Mouse (Mus musculus) liver, embryonic 16.5 days (tissue): Measurements from ENCODE around the gene Esrrg. TPM values are rescaled to one million over a fixed set of nuclear protein-coding genes. Genes with fewer than 3 reads are reported as not detected.

Experiments
- ATAC-seq: fragments of 200-750 bp; cut with Nextera tagmentation; 2 replicates; pipeline ENCODE4 v1.8.0; 2017; ENCODE audit warnings: low read depth, mild to moderate bottlenecking, moderate number of reproducible peaks, moderate library complexity
- H3K27ac ChIP-seq: fragments of 300-500 bp; sonication (generic); 2 replicates; pipeline ENCODE4 v1.5.1; 2014; ENCODE audit warnings: mild to moderate bottlenecking, low read length
- H3K27me3 ChIP-seq: fragments of 300-500 bp; sonication (generic); 2 replicates; pipeline ENCODE4 v1.6.1; 2014; ENCODE audit warnings: low read depth, low read length, mixed read lengths; ENCODE audit not compliant: control insufficient read depth, insufficient read depth
- H3K36me3 ChIP-seq: fragments of 300-500 bp; sonication (generic); 2 replicates; pipeline ENCODE4 v1.6.1; 2014; ENCODE audit warnings: mild to moderate bottlenecking; ENCODE audit not compliant: control insufficient read depth, insufficient read depth
- H3K4me1 ChIP-seq: fragments of 300-500 bp; sonication (generic); 2 replicates; pipeline ENCODE4 v1.6.1; 2014; ENCODE audit warnings: low read depth, low read length, mixed read lengths; ENCODE audit not compliant: control insufficient read depth
- H3K4me2 ChIP-seq: fragments of 300-500 bp; sonication (generic); 2 replicates; pipeline ENCODE4 v1.6.1; 2014; ENCODE audit warnings: low read depth, low read length, mixed read lengths
- H3K4me3 ChIP-seq: fragments of 300-500 bp; sonication (generic); 2 replicates; pipeline ENCODE4 v1.5.1; 2014; ENCODE audit warnings: low read depth, mild to moderate bottlenecking, low read length
- H3K9ac ChIP-seq: fragments of 300-500 bp; sonication (generic); 2 replicates; pipeline ENCODE4 v1.6.1; 2014; ENCODE audit warnings: low read depth, low read length
- H3K9me3 ChIP-seq: fragments of 300-500 bp; sonication (generic); replicated peaks from 2 replicates; pipeline ENCODE4 v1.6.1; 2016; ENCODE audit warnings: low read length; ENCODE audit not compliant: control insufficient read depth
- WGBS: fragments of 180-500 bp; shearing (Covaris S2); extraction: QIAGEN DNeasy Blood & Tissue Kit; methylation state at CpG from one replicate; pipeline ENCODE4 v1.1.7; 2014; ENCODE audit not compliant: insufficient replicate concordance; 5-methylcytosine and 5-hydroxymethylcytosine counted together
- polyA plus RNA-seq: library from polyadenylated mRNA; unstranded; fragments of >200 nt; fragmentation: Nextera tagmentation; extraction: Ambion mirVana; gene quantifications from 2 replicates; pipeline ENCODE4 v1.2.1, GENCODE M21; 2015

Gene Esrrg
- polyA plus RNA-seq, 1 experiment from 2014 or later: 0.19 TPM

- no peak overlapping the region for H3K4me3 ChIP-seq
- no peak for ATAC-seq
- H3K4me2 ChIP-seq: no peak overlapping the region
- no peak overlapping the region for H3K9ac ChIP-seq
- H3K36me3 ChIP-seq: no peaks in the 10 kb centered on the region
- H3K9me3 ChIP-seq: no peaks in the 10 kb centered on the region
- no peaks in the 10 kb centered on the region for H3K27me3 ChIP-seq
- H3K27ac ChIP-seq: no peak overlapping the region
- H3K4me1 ChIP-seq: no peaks in the 10 kb centered on the region
- WGBS: 53% methylated on average over 3 of the region's 3 CpGs
Observed at GRCm38 (mm10) chr1:187834576-187834975, 226.0 kb downstream of the Esrrg start.

GRCm38 (mm10) chr1:187836384-187836783, 227.8 kb downstream of the Esrrg start:
- 38% methylated on average over 6 of the region's 6 CpGs for WGBS
- Histone ChIP-seq H3K9ac (no peak overlapping the region), H3K4me2 (no peak overlapping the region), H3K9me3 (no peaks in the 10 kb centered on the region), H3K4me3 (no peak overlapping the region), H3K36me3 (no peaks in the 10 kb centered on the region), H3K4me1 (no peaks in the 10 kb centered on the region), H3K27me3 (no peaks in the 10 kb centered on the region), H3K27ac (no peak overlapping the region)
- no peak for ATAC-seq

- Histone ChIP-seq H3K27me3 (no peaks in the 10 kb centered on the region), H3K4me2 (no peak overlapping the region), H3K36me3 (no peaks in the 10 kb centered on the region), H3K4me1 (no peaks in the 10 kb centered on the region), H3K9ac (no peak overlapping the region), H3K27ac (no peak overlapping the region), H3K4me3 (no peak overlapping the region), H3K9me3 (no peaks in the 10 kb centered on the region)
- WGBS: 35% methylated on average over 7 of the region's 7 CpGs
- ATAC-seq: no peak
Observed at GRCm38 (mm10) chr1:187836876-187837275, 228.3 kb downstream of the Esrrg start.

- Histone ChIP-seq H3K9ac (no peak overlapping the region), H3K27me3 (no peaks in the 10 kb centered on the region), H3K4me3 (no peak overlapping the region), H3K4me2 (no peak overlapping the region), H3K4me1 (no peaks in the 10 kb centered on the region), H3K36me3 (no peaks in the 10 kb centered on the region), H3K9me3 (no peaks in the 10 kb centered on the region), H3K27ac (no peak overlapping the region)
- WGBS: 54% methylated on average over 8 of the region's 8 CpGs
- ATAC-seq: no peak
Observed at GRCm38 (mm10) chr1:187841629-187842028, 233.0 kb downstream of the Esrrg start.

- Histone ChIP-seq H3K9me3 (no peaks in the 10 kb centered on the region), H3K27ac (no peak overlapping the region), H3K36me3 (no peaks in the 10 kb centered on the region), H3K9ac (no peak overlapping the region), H3K4me3 (no peak overlapping the region), H3K4me1 (no peaks in the 10 kb centered on the region), H3K27me3 (no peaks in the 10 kb centered on the region), H3K4me2 (no peak overlapping the region)
- no peak for ATAC-seq
- WGBS: 67% methylated on average over 5 of the region's 5 CpGs
Observed at GRCm38 (mm10) chr1:187842702-187843101, 234.1 kb downstream of the Esrrg start.

GRCm38 (mm10) chr1:187854148-187854547, 245.6 kb downstream of the Esrrg start:
- Histone ChIP-seq H3K4me3 (no peak overlapping the region), H3K4me2 (no peak overlapping the region), H3K36me3 (no peaks in the 10 kb centered on the region), H3K4me1 (no peaks in the 10 kb centered on the region), H3K27me3 (no peaks in the 10 kb centered on the region), H3K9ac (no peak overlapping the region), H3K9me3 (no peaks in the 10 kb centered on the region), H3K27ac (no peak overlapping the region)
- no peak for ATAC-seq
- WGBS: 40% methylated on average over 8 of the region's 8 CpGs

GRCm38 (mm10) chr1:187862339-187862738, 253.7 kb downstream of the Esrrg start:
- no peaks in the 10 kb centered on the region for H3K36me3 ChIP-seq
- H3K9ac ChIP-seq: no peak overlapping the region
- no peak for ATAC-seq
- H3K4me1 ChIP-seq: no peaks in the 10 kb centered on the region
- no peak overlapping the region for H3K27ac ChIP-seq
- no peaks in the 10 kb centered on the region for H3K9me3 ChIP-seq
- 58% methylated on average over 5 of the region's 5 CpGs for WGBS
- H3K27me3 ChIP-seq: no peaks in the 10 kb centered on the region
- no peak overlapping the region for H3K4me3 ChIP-seq
- H3K4me2 ChIP-seq: no peak overlapping the region

GRCm38 (mm10) chr1:187868427-187868826, 259.8 kb downstream of the Esrrg start:
- H3K27me3 ChIP-seq: no peaks in the 10 kb centered on the region
- ATAC-seq: no peak
- 20% methylated on average over 7 of the region's 7 CpGs for WGBS
- H3K27ac ChIP-seq: no peak overlapping the region
- no peak overlapping the region for H3K4me3 ChIP-seq
- no peaks in the 10 kb centered on the region for H3K4me1 ChIP-seq
- H3K9ac ChIP-seq: no peak overlapping the region
- no peaks in the 10 kb centered on the region for H3K36me3 ChIP-seq
- no peak overlapping the region for H3K4me2 ChIP-seq
- no peaks in the 10 kb centered on the region for H3K9me3 ChIP-seq

GRCm38 (mm10) chr1:187872208-187872607, 263.6 kb downstream of the Esrrg start:
- Histone ChIP-seq H3K27me3 (no peaks in the 10 kb centered on the region), H3K4me1 (no peaks in the 10 kb centered on the region), H3K4me2 (no peak overlapping the region), H3K9me3 (no peaks in the 10 kb centered on the region), H3K9ac (no peak overlapping the region), H3K36me3 (no peaks in the 10 kb centered on the region), H3K27ac (no peak overlapping the region), H3K4me3 (no peak overlapping the region)
- WGBS: 40% methylated on average over 8 of the region's 8 CpGs
- ATAC-seq: no peak

GRCm38 (mm10) chr1:187872744-187873143, 264.2 kb downstream of the Esrrg start:
- no peaks in the 10 kb centered on the region for H3K27me3 ChIP-seq

More at GRCm38 (mm10) chr1:187872744-187873143, 264.2 kb downstream of the Esrrg start:
- no peak overlapping the region for H3K4me2 ChIP-seq
- no peak overlapping the region for H3K27ac ChIP-seq
- no peak overlapping the region for H3K9ac ChIP-seq
- no peaks in the 10 kb centered on the region for H3K9me3 ChIP-seq
- no peak overlapping the region for H3K4me3 ChIP-seq
- ATAC-seq: no peak
- no peaks in the 10 kb centered on the region for H3K4me1 ChIP-seq
- 46% methylated on average over 6 of the region's 6 CpGs for whole genome bisulfite sequencing
- no peaks in the 10 kb centered on the region for H3K36me3 ChIP-seq
